Comparison of ENCODE assay signal across 18 mouse cellular contexts in the genomic region with DNA sequence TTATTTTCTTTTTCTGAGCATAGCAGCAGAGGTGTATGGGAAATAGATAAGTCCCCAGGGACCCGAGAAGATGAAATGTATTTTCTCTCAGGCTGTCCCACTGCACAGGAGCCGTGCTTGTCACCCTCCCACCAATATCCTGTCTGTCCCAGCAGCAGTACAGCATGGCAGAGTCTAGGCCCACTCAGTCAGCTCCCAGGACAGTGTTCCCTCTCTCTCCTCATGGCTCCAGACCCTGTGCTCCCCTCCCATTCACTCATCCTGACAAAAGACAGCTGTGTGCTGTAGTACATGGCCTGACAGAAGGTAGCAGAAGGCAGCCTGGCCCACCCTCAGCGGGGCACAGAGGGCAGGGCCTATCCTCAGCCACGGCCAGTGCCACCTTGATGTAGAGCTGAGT. TPM values are rescaled to one million over a fixed set of nuclear protein-coding genes. Genes with fewer than 3 reads are reported as not detected.
DNase-seq lines count a peak whose midpoint lies in the region; ATAC-seq lines count a peak whose summit lies in the region.
"Had no signal": no experiment of that assay in that cellular context is flagged by ENCODE, and none has a peak within 500 bp of the region (broad histone marks: within the 10 kb centered on the region; RNA-seq: fewer than 3 reads in every experiment).

No protein-coding gene starts in this region.

- no peak for DNase-seq in forebrain, embryonic 11.5 days (ENCODE audit: low spot score)
- DNase-seq in lung, adult 18-20 months = no peak
- DNase-seq in MN1 (ENCODE audit: low spot score) = peak; percentile 9
- no peak for DNase-seq in adrenal gland, postnatal 10 days
- no peak for DNase-seq in frontal cortex, adult 2 months (ENCODE audit: extremely low spot score in 1 of 2, low spot score in 1 of 2)
- DNase-seq: adrenal gland, postnatal 14 days; cerebellum, adult 11-12 months; cerebellum, postnatal 36 days; gastrocnemius, postnatal 36 days; heart, postnatal 36 days; kidney, postnatal 25 days; spleen, adult 18-20 months had no signal

- no peaks in the 10 kb centered on the region for H3K27me3 ChIP-seq in forebrain, embryonic 12.5 days
- H3K27me3 ChIP-seq in forebrain, embryonic 11.5 days (ENCODE audit: control insufficient read depth, insufficient read depth, low read length) = no peaks in the 10 kb centered on the region
- no peaks in the 10 kb centered on the region for H3K27me3 ChIP-seq in lung, embryonic 15.5 days
- no peaks in the 10 kb centered on the region for H3K27me3 ChIP-seq in hindbrain, embryonic 16.5 days (replicated peaks; ENCODE audit: control insufficient read depth, insufficient read depth, low read length)
- H3K27me3 ChIP-seq: stomach, embryonic 15.5 days had no signal

- 67% methylated on average over 4 of the region's 4 CpGs for WGBS in forebrain, embryonic 12.5 days
- WGBS in forebrain, embryonic 11.5 days = 80% methylated on average over 4 of the region's 4 CpGs
- WGBS in lung, embryonic 15.5 days = 28% methylated on average over 4 of the region's 4 CpGs
- WGBS in hindbrain, embryonic 16.5 days = 47% methylated on average over 4 of the region's 4 CpGs

- H3K4me2 ChIP-seq in forebrain, embryonic 12.5 days = no peak overlapping the region
- no peak overlapping the region for H3K4me2 ChIP-seq in forebrain, embryonic 11.5 days (ENCODE audit: low read depth, low read length, severe bottlenecking)
- H3K4me2 ChIP-seq in lung, embryonic 15.5 days = no peak overlapping the region
- H3K4me2 ChIP-seq in hindbrain, embryonic 16.5 days (ENCODE audit: low read length) = no peak overlapping the region
- H3K4me2 ChIP-seq: heart, embryonic 13.5 days; stomach, embryonic 15.5 days had no signal

- no peak overlapping the region for H3K9ac ChIP-seq in forebrain, embryonic 12.5 days
- no peak overlapping the region for H3K9ac ChIP-seq in forebrain, embryonic 11.5 days (ENCODE audit: low read length)
- no peak overlapping the region for H3K9ac ChIP-seq in lung, embryonic 15.5 days
- H3K9ac ChIP-seq in hindbrain, embryonic 16.5 days (ENCODE audit: low read depth, low read length) = no peak overlapping the region
- H3K9ac ChIP-seq: heart, embryonic 13.5 days; stomach, embryonic 15.5 days had no signal

- H3K9me3 ChIP-seq in forebrain, embryonic 12.5 days = no peaks in the 10 kb centered on the region
- no peaks in the 10 kb centered on the region for H3K9me3 ChIP-seq in forebrain, embryonic 11.5 days (ENCODE audit: control insufficient read depth, low read length)
- no peaks in the 10 kb centered on the region for H3K9me3 ChIP-seq in lung, embryonic 15.5 days
- no peaks in the 10 kb centered on the region for H3K9me3 ChIP-seq in hindbrain, embryonic 16.5 days (ENCODE audit: control insufficient read depth, low read length)
- H3K9me3 ChIP-seq: heart, embryonic 13.5 days; stomach, embryonic 15.5 days had no signal

- peaks cover 12% of the 10 kb centered on the region for H3K36me3 ChIP-seq in forebrain, embryonic 12.5 days (replicated peaks)
- no peaks in the 10 kb centered on the region for H3K36me3 ChIP-seq in forebrain, embryonic 11.5 days (ENCODE audit: control insufficient read depth, insufficient read depth, low read length)
- no peaks in the 10 kb centered on the region for H3K36me3 ChIP-seq in lung, embryonic 15.5 days
- H3K36me3 ChIP-seq in hindbrain, embryonic 16.5 days (ENCODE audit: control insufficient read depth, insufficient read depth, low read length) = peaks cover 11% of the 10 kb centered on the region; the same call in 1 of the 2 replicates
- H3K36me3 ChIP-seq: stomach, embryonic 15.5 days had no signal

- no peak for ATAC-seq in forebrain, embryonic 12.5 days (ENCODE audit: low FRiP score)
- no peak for ATAC-seq in forebrain, embryonic 11.5 days (replicated peaks; ENCODE audit: low FRiP score)
- ATAC-seq in lung, embryonic 15.5 days (ENCODE audit: borderline replicate concordance, extremely low read depth, low FRiP score, low TSS enrichment) = peak; percentile 53; the same call in 1 of the 2 replicates
- no peak for ATAC-seq in hindbrain, embryonic 16.5 days
- ATAC-seq: intestine, postnatal 0 days had no signal

- H3K4me1 ChIP-seq in forebrain, embryonic 12.5 days = peaks cover 58% of the 10 kb centered on the region
- peaks cover 16% of the 10 kb centered on the region; the same call in 1 of the 2 replicates for H3K4me1 ChIP-seq in forebrain, embryonic 11.5 days (replicated peaks; ENCODE audit: control insufficient read depth, insufficient read depth, low read length)
- H3K4me1 ChIP-seq in lung, embryonic 15.5 days = no peaks in the 10 kb centered on the region
- H3K4me1 ChIP-seq in hindbrain, embryonic 16.5 days (ENCODE audit: control insufficient read depth, insufficient read depth, low read depth, low read length) = peaks cover 47% of the 10 kb centered on the region
- H3K4me1 ChIP-seq: stomach, embryonic 15.5 days had no signal

- 0 out of 2 replicates have a peak overlapping the region, but pooled peaks have one; percentile 56 for H3K27ac ChIP-seq in forebrain, embryonic 12.5 days
- no peak overlapping the region for H3K27ac ChIP-seq in forebrain, embryonic 11.5 days (ENCODE audit: low read depth, low read length)
- H3K27ac ChIP-seq in lung, embryonic 15.5 days = no peak overlapping the region
- peak overlapping the region; percentile 36 for H3K27ac ChIP-seq in hindbrain, embryonic 16.5 days (ENCODE audit: low read depth, low read length)
- H3K27ac ChIP-seq: heart, embryonic 13.5 days; stomach, embryonic 15.5 days had no signal

- H3K4me3 ChIP-seq in forebrain, embryonic 12.5 days (replicated peaks) = no peak overlapping the region
- H3K4me3 ChIP-seq in forebrain, embryonic 11.5 days (ENCODE audit: low read depth, low read length) = no peak overlapping the region
- H3K4me3 ChIP-seq in lung, embryonic 15.5 days = no peak overlapping the region
- no peak overlapping the region for H3K4me3 ChIP-seq in hindbrain, embryonic 16.5 days (ENCODE audit: low read length)
- H3K4me3 ChIP-seq: heart, embryonic 13.5 days; stomach, embryonic 15.5 days had no signal

RNA-seq across cellular contexts. Expression of a gene that starts 32.3 kb away (rescaled TPM):
- polyA plus RNA-seq in forebrain, embryonic 12.5 days (2016; fragmentation: Nextera tagmentation; extraction: Ambion mirVana) = 35.8 and 41.8 TPM in 2 replicates
- polyA plus RNA-seq in forebrain, embryonic 11.5 days (2014; fragmentation: Nextera tagmentation; extraction: Ambion mirVana) = 12.5 and 13.6 TPM in 2 replicates
- 3.8 and 4.3 TPM in 2 replicates for polyA plus RNA-seq in lung, embryonic 15.5 days (2015; fragmentation: Nextera tagmentation; extraction: Ambion mirVana)
- polyA plus RNA-seq in hindbrain, embryonic 16.5 days (2015; fragmentation: Nextera tagmentation; extraction: Ambion mirVana) = 137 and 140 TPM in 2 replicates
- 10 to 100 TPM in 1 of 2 experiments, 1 to 10 TPM in 1; 7.0 to 14.7 TPM for total RNA-seq in adrenal gland, postnatal 10 days (2021)
- polyA plus RNA-seq in frontal cortex, adult 2 months (2012; rRNA removed) = 269 and 289 TPM in 2 replicates

RNA-seq across cellular contexts. Expression of a gene that starts 58.1 kb away (rescaled TPM):
- 50.3 and 50.9 TPM in 2 replicates for polyA plus RNA-seq in forebrain, embryonic 12.5 days (2016; fragmentation: Nextera tagmentation; extraction: Ambion mirVana)
- polyA plus RNA-seq in forebrain, embryonic 11.5 days (2014; fragmentation: Nextera tagmentation; extraction: Ambion mirVana) = 59.4 and 66.6 TPM in 2 replicates
- 62.5 and 66.0 TPM in 2 replicates for polyA plus RNA-seq in lung, embryonic 15.5 days (2015; fragmentation: Nextera tagmentation; extraction: Ambion mirVana)
- polyA plus RNA-seq in hindbrain, embryonic 16.5 days (2015; fragmentation: Nextera tagmentation; extraction: Ambion mirVana) = 63.8 and 67.7 TPM in 2 replicates
- total RNA-seq in adrenal gland, postnatal 10 days (2021) = 10 to 100 TPM; 21.9 to 26.8 TPM
- 35.9 and 38.8 TPM in 2 replicates for polyA plus RNA-seq in frontal cortex, adult 2 months (2012; rRNA removed)

Comparison
In these comparisons a context has a peak if more than half of its experiments do, and no peak if none do; other contexts are left out.
1. H3K27ac ChIP-seq: peak in forebrain, embryonic 12.5 days (single experiment) and hindbrain, embryonic 16.5 days (single experiment); none in forebrain, embryonic 11.5 days (single experiment) and lung, embryonic 15.5 days (single experiment).